Mouse (Mus musculus) liver, adult 2 months (tissue): ENCODE measurements at regions not wholly inside any gene's neighbourhood (a gene's known extent, or its start where the extent isn't known, plus 50 kb on each side); places are given as distances from the start of the nearest gene placed in this dataset.

Experiments used
- DNase-seq: peaks from one replicate; pipeline ENCODE4 v3.0.0-alpha.2; 2011; ENCODE audit warnings: low read depth, low spot score; ENCODE audit errors: extremely low read depth
- H3K27ac ChIP-seq: fragments of 200-500 bp; replicated peaks from 2 replicates; pipeline ENCODE4 v1.5.1; 2012; ENCODE audit warnings: low read depth, mild to moderate bottlenecking, control low read depth, inconsistent platforms, low read length; ENCODE audit not compliant: insufficient read depth
- H3K27me3 ChIP-seq: fragments of 200-500 bp; 2 replicates; pipeline ENCODE4 v1.6.1; 2012; ENCODE audit warnings: mild to moderate bottlenecking, moderate library complexity, low read length, inconsistent platforms; ENCODE audit not compliant: control insufficient read depth, insufficient read depth
- H3K36me3 ChIP-seq: fragments of 200-500 bp; 2 replicates; pipeline ENCODE4 v1.6.1; 2012; ENCODE audit warnings: low read length, inconsistent platforms; ENCODE audit not compliant: control insufficient read depth, insufficient read depth
- H3K4me1 ChIP-seq: fragments of 200-500 bp; 2 replicates; pipeline ENCODE4 v1.6.1; 2011; ENCODE audit warnings: low read length; ENCODE audit not compliant: control insufficient read depth, insufficient read depth
- H3K4me3 ChIP-seq: fragments of 200-500 bp; 2 replicates; pipeline ENCODE4 v1.5.1; 2011; ENCODE audit warnings: low read depth, mild to moderate bottlenecking, control low read depth, low read length, moderate library complexity; ENCODE audit not compliant: insufficient read depth
- H3K79me2 ChIP-seq: fragments of 200-500 bp; 2 replicates; pipeline ENCODE4 v1.6.1; 2012; ENCODE audit warnings: inconsistent platforms, mild to moderate bottlenecking, low read length, moderate library complexity; ENCODE audit not compliant: control insufficient read depth, insufficient read depth
- H3K9ac ChIP-seq: fragments of 200-500 bp; 2 replicates; pipeline ENCODE4 v1.6.1; 2012; ENCODE audit warnings: low read depth, mild to moderate bottlenecking, control low read depth, inconsistent platforms, low read length
- CTCF ChIP-seq: fragments of 200-500 bp; IDR thresholded peaks from 2 replicates; pipeline ENCODE4 v1.5.1; 2011; ENCODE audit warnings: low read depth, low read length, control low read depth
- POLR2A ChIP-seq: fragments of 200-500 bp; IDR thresholded peaks from 2 replicates; pipeline ENCODE4 v1.6.1; 2011; ENCODE audit warnings: low read length, control low read depth; ENCODE audit not compliant: insufficient read depth; ENCODE audit errors: extremely low read depth
- WGBS: fragments of 180-500 bp; shearing (Covaris S2); methylation state at CpG from one replicate; pipeline ENCODE4 v1.1.7; 2018; 5-methylcytosine and 5-hydroxymethylcytosine counted together

- no peaks in the 10 kb centered on the region for H3K27me3 ChIP-seq
- no peak for TF ChIP-seq CTCF
- TF ChIP-seq POLR2A = no peak
- no peaks in the 10 kb centered on the region for H3K79me2 ChIP-seq
- DNase-seq = no peak
- no peaks in the 10 kb centered on the region for H3K4me1 ChIP-seq
- WGBS = 73% methylated on average over 2 of the region's 2 CpGs
- H3K4me3 ChIP-seq = no peak overlapping the region
- no peak overlapping the region for H3K27ac ChIP-seq
- H3K9ac ChIP-seq = no peak overlapping the region
- no peaks in the 10 kb centered on the region for H3K36me3 ChIP-seq
Observed at GRCm38 (mm10) chr5:39181616-39182402, 305.2 kb upstream of the Clnk start.

- no peak overlapping the region for H3K4me3 ChIP-seq
- no peak for DNase-seq
- no peaks in the 10 kb centered on the region for H3K4me1 ChIP-seq
- H3K36me3 ChIP-seq = no peaks in the 10 kb centered on the region
- no peak overlapping the region for H3K9ac ChIP-seq
- TF ChIP-seq POLR2A (no peak), CTCF (no peak)
- H3K27me3 ChIP-seq = no peaks in the 10 kb centered on the region
- 55% methylated on average over 4 of the region's 4 CpGs for WGBS
- no peaks in the 10 kb centered on the region for H3K79me2 ChIP-seq
- no peak overlapping the region for H3K27ac ChIP-seq
Observed at GRCm38 (mm10) chr5:39181028-39181427, 304.4 kb upstream of the Clnk start.

- Histone ChIP-seq H3K36me3 (no peaks in the 10 kb centered on the region), H3K79me2 (no peaks in the 10 kb centered on the region), H3K27ac (no peak overlapping the region), H3K9ac (no peak overlapping the region), H3K27me3 (no peaks in the 10 kb centered on the region), H3K4me3 (no peak overlapping the region), H3K4me1 (no peaks in the 10 kb centered on the region)
- WGBS = 87% methylated on average over 2 of the region's 2 CpGs
- DNase-seq = no peak
- TF ChIP-seq CTCF (no peak), POLR2A (no peak)
Observed at GRCm38 (mm10) chr5:39177891-39178290, 301.3 kb upstream of the Clnk start.

GRCm38 (mm10) chr5:39176906-39177305, 300.3 kb upstream of the Clnk start:
- H3K4me1 ChIP-seq = no peaks in the 10 kb centered on the region
- no peak for TF ChIP-seq CTCF
- no peak for TF ChIP-seq POLR2A
- no peaks in the 10 kb centered on the region for H3K79me2 ChIP-seq
- H3K9ac ChIP-seq = no peak overlapping the region
- no peak for DNase-seq
- no peak overlapping the region for H3K27ac ChIP-seq
- H3K4me3 ChIP-seq = no peak overlapping the region
- WGBS = 77% methylated on average over 2 of the region's 2 CpGs
- H3K36me3 ChIP-seq = no peaks in the 10 kb centered on the region
- no peaks in the 10 kb centered on the region for H3K27me3 ChIP-seq

- TF ChIP-seq POLR2A (no peak), CTCF (no peak)
- Histone ChIP-seq H3K4me3 (no peak overlapping the region), H3K4me1 (no peaks in the 10 kb centered on the region), H3K27me3 (no peaks in the 10 kb centered on the region; the same call in 1 of the 2 replicates), H3K36me3 (no peaks in the 10 kb centered on the region), H3K27ac (no peak overlapping the region), H3K9ac (no peak overlapping the region), H3K79me2 (no peaks in the 10 kb centered on the region)
- DNase-seq = no peak
- WGBS = 93% methylated on average over 3 of the region's 3 CpGs
Observed at GRCm38 (mm10) chr5:39173491-39173890, 296.9 kb upstream of the Clnk start.

- WGBS = 90% methylated on average over 3 of the region's 3 CpGs
- H3K4me3 ChIP-seq = no peak overlapping the region
- no peak for DNase-seq
- H3K4me1 ChIP-seq = peaks cover 5% of the 10 kb centered on the region; the same call in 1 of the 2 replicates
- H3K36me3 ChIP-seq = no peaks in the 10 kb centered on the region
- no peaks in the 10 kb centered on the region for H3K79me2 ChIP-seq
- no peak overlapping the region for H3K27ac ChIP-seq
- H3K27me3 ChIP-seq = no peaks in the 10 kb centered on the region
- H3K9ac ChIP-seq = no peak overlapping the region
- TF ChIP-seq POLR2A (no peak), CTCF (no peak)
Observed at GRCm38 (mm10) chr5:39159651-39160050, 283.0 kb upstream of the Clnk start.
